Mouse (Mus musculus) lung, postnatal 4 days (tissue): ENCODE data around the gene Tprn.

ENCODE experiments used
- DNase-seq, 2 experiments: peaks; one replicate each; pipeline ENCODE4 v3.0.0; 2021

Gene Tprn

GRCm38 (mm10) chr2:25267241-25267640 lies 4.8 kb downstream of the Tprn start:
- DNase-seq, result no peak

- no peak for DNase-seq
Measured at GRCm38 (mm10) chr2:25267746-25268309, 5.4 kb downstream of the Tprn start.

GRCm38 (mm10) chr2:25271827-25272511 lies 9.6 kb downstream of the Tprn start, which contains the start of the genes Ssna1 and Anapc2:
Gene Ssna1 (minus strand): TSS chr2:25272438.
Gene Anapc2 (plus strand): TSS chr2:25272478.
- DNase-seq, result peak; percentile 98 to 99

GRCm38 (mm10) chr2:25272515-25272914 lies 10.1 kb downstream of the Tprn start:
- DNase-seq, result no peak

- DNase-seq, result no peak
Measured at GRCm38 (mm10) chr2:25273010-25273409, 10.6 kb downstream of the Tprn start.

GRCm38 (mm10) chr2:25278928-25279882 lies 16.8 kb downstream of the Tprn start:
- DNase-seq, result peak; percentile 79 to 87

GRCm38 (mm10) chr2:25285551-25285950 lies 23.1 kb downstream of the Tprn start:
- no peak for DNase-seq

GRCm38 (mm10) chr2:25286314-25286713 lies 23.9 kb downstream of the Tprn start:
- no peak for DNase-seq

DNA sequence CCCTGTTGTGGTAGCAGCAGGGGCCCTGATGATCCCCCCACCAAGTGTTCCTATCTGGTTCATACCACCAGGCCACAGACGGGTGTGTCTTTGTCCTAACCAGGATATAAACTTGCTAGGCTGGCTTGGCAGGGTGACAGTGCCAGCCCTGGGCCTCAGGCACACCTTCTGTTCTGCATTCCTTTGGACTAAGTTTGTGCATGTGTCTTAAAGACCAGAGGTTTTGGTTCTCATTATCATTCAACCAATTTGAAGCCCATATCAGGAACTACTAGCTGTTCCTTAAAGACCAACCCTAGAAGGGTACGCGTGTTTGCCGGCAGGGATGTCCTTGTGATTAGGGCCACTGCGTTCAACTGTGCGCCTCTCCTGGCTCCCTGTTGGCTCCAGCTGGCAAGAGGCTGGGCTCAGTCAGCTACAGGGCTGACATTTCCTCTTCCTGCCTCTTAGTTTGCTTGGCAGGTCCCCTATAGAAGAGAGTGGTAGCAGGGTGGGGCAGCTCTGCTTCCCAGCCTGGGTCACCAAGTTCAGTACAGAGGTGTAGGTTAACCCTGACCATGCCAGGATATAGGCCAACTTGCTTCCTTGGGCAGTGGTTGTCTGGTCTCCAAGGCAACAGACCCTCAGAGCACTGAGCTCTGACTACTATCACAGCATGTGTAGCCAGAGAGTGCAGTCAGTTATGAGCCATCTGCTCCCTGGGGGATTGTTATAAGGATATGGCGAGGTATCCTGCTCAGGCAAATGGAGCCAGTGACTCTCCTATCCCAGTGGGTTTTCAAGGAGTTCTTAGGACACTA lies 24.6 kb downstream of the Tprn start:
- peak; percentile 62 to 80 for DNase-seq

- DNase-seq, result no peak
Measured at GRCm38 (mm10) chr2:25287927-25288649, 25.7 kb downstream of the Tprn start, which contains the start of gene Tmem210. Gene Tmem210 (plus strand): TSS chr2:25288145.

GRCm38 (mm10) chr2:25288734-25289345 lies 26.4 kb downstream of the Tprn start:
- DNase-seq, result no peak

GRCm38 (mm10) chr2:25289651-25290050 lies 27.2 kb downstream of the Tprn start, which contains the start of gene Lrrc26:
Gene Lrrc26 (plus strand): TSS chr2:25289915.
- peak; percentile 54 to 71 for DNase-seq

DNA sequence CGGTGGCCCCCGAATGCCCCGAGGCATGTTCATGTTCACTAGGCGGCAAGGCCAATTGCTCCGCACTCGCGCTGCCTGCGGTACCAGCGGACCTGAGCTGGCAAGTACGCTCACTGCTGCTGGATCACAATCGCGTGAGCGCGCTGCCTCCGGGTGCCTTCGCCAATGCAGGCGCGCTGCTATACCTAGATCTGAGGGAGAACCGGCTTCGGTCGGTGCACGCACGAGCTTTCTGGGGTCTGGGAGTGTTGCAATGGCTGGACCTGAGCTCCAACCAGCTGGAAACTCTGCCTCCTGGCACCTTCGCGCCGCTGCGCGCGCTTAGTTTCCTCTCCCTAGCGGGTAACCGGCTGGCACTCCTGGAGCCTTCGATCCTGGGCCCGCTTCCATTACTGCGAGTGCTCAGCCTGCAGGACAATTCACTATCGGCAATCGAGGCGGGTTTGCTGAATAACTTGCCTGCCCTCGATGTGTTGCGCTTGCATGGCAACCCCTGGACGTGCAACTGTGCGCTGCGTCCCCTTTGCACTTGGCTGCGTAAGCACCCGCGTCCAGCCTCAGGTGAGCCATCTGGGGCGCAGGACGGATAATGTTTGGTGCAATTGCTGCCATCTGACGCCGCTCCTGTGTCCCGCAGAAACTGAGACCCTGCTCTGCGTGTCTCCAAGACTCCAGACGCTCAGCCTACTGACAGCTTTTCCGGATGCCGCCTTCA lies 27.8 kb downstream of the Tprn start:
- DNase-seq, result peak in 1 of 2 experiments; percentile 17

DNA sequence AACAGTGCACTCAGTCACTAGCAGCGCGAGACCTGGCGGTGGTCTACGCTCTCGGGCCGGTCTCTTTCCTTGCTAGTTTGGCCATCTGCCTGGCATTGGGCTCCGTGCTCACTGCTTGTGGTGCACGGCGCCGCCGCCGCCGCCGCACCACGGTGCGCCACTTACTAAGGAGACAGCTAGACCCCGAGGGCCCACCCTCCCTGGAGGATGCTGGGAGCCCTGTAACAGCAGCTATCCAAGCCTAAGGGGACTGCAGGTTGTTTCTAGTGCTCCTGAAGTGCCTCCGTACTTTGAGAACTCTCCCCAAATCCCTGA lies 28.4 kb downstream of the Tprn start:
- peak; percentile 20 to 47 for DNase-seq

DNA sequence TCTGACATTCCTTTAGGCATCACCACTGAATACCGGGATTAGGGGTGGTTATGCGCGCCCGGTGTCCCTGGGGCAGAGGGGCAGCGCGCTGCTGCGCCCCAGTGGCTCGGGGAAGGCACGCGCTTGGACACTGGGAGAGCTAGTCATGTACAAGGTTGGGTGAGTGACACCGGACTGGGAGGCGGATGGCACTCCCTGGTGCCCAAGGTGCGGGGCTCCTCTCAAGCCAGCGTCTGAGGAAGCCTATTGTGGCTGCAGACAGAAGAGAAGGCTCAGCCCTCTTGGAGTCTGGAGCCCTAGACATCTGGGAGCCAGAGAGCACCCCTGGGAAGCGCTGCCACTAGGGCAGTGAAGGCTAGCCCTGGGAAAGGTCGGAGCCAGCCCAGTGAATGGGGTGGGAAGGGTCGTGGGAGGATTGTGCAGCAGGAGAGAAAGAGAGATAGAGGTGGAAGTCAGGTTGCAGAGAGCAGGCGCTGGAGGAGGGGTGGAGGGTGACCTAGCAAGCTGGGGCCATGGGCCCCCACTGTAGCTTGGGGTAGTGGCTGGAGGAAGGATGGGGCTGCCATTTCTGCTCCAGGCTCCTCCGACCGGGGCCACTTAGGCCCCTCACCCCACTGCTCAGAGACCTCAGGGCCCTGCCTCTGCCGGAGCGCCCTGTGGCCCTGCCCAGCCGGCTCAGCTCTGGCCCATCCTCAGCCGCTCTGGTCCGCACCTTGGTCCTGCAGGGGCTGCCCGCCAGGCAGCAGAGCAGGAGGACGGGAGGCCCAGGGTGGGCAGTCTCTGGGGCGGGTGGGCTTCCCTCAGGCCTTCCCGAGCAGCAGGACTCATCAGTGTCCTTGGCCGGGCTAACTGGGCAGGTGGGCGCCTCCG lies 29.0 kb downstream of the Tprn start:
- peak in 1 of 2 experiments; percentile 25 for DNase-seq

- peak; percentile 22 to 47 for DNase-seq
Measured at GRCm38 (mm10) chr2:25292054-25292544, 29.7 kb downstream of the Tprn start.

- peak; percentile 67 to 82 for DNase-seq
Measured at GRCm38 (mm10) chr2:25292856-25293255, 30.4 kb downstream of the Tprn start.

DNA sequence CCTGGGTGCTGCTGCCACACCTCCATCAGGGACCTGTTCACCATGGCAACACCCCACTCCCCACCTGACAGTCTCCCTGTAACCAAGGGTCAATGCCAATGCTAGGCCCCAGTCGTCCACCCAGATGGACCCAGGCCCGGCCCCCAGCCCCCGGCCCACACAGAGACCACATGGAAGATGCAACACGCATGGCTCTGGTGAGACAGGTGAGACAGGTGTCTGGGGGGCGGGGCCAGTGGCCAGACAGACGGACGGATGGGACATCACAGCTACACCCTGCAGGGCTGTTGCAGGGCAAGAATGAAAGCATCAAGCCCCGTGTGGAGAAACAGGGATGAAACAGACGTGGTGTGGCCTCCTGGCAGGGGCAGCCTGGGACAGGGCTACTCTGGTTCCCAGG lies 31.3 kb downstream of the Tprn start:
- no peak for DNase-seq

DNA sequence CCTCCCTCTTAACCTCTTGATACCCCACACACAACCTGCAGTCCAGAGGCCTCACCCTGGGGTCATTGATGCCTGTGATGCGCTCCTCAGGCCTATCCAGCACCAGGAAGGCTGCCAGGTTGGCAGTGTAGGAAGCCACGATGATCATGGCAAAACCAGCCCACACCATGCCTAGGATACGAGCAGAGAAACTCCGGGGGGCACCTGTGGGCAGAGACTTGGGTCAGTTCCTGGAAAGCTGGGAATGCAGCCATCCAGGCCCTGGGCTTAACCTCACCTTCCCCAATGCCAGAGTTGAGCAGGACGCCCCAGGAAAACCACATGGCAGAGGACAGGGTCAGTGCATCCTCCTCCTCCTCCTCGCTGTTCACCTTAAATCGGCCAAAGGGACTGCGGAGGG lies 34.7 kb downstream of the Tprn start:
- no peak for DNase-seq
